Mouse (Mus musculus) brain, embryonic 14.5 days (tissue): ENCODE results near the gene Cdk14.

ENCODE experiments used
- CTCF ChIP-seq: fragments of 200-500 bp; IDR thresholded peaks from 2 replicates; pipeline ENCODE4 v1.5.1; 2012; ENCODE audit warnings: inconsistent platforms, mild to moderate bottlenecking, moderate library complexity, borderline replicate concordance; ENCODE audit not compliant: insufficient read depth, insufficient read length; ENCODE audit errors: extremely low read depth
- POLR2A ChIP-seq: fragments of 200-500 bp; IDR thresholded peaks from 2 replicates; pipeline ENCODE4 v1.6.1; 2012; ENCODE audit warnings: mild to moderate bottlenecking, inconsistent platforms, borderline replicate concordance; ENCODE audit not compliant: poor library complexity, insufficient read depth, insufficient read length, severe bottlenecking; ENCODE audit errors: extremely low read depth

DNA sequence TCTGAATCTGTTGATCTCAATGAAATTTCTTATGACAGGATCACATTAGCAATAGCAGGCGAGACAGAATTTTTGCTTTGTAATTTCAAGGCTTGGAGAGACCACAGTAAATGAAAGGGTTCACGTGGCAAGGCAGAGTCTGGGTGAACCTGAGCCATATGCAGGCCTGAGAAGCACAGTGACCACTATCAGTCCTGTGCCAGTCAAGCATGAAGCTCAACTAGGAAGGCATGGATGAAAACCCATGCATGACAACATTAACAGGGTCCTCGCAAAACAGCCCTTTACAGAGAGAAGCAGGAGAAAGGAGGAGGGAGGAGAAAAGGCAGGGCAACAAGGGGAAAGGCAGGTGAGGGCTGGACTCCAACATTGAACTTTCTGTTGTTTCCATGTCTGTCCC lies 311.1 kb downstream of the Cdk14 start:
- TF ChIP-seq POLR2A (no peak), CTCF (no peak)
